Mouse (Mus musculus): ENCODE results near the gene Map3k5. TPM values are rescaled to one million over a fixed set of nuclear protein-coding genes. Genes with fewer than 3 reads are reported as not detected.

Map3k5 gene
- polyA plus RNA-seq, 1 experiment: 2.2 TPM

GRCm38 (mm10) chr10:20064556-20065207 lies 130.4 kb downstream of the Map3k5 start:
- DNase-seq (ENCODE audit: low read depth): no peak
- TF ChIP-seq POLR2A (IDR thresholded peaks at IDR 0.05; ENCODE audit: borderline replicate concordance, extremely low read depth, insufficient read depth, insufficient read length, poor library complexity, severe bottlenecking) (no peak), CTCF (IDR thresholded peaks at IDR 0.05; ENCODE audit: borderline replicate concordance, extremely low read depth, insufficient read depth, insufficient read length) (no peak)

- TF ChIP-seq CTCF (IDR thresholded peaks at IDR 0.05; ENCODE audit: borderline replicate concordance, extremely low read depth, insufficient read depth, insufficient read length): no peak
- no peak for TF ChIP-seq POLR2A (IDR thresholded peaks at IDR 0.05; ENCODE audit: borderline replicate concordance, extremely low read depth, insufficient read depth, insufficient read length, poor library complexity, severe bottlenecking)
- no peak for DNase-seq (ENCODE audit: low read depth)
These were observed 131.9 kb downstream of the Map3k5 start for GRCm38 (mm10) chr10:20066069-20066665.

DNA sequence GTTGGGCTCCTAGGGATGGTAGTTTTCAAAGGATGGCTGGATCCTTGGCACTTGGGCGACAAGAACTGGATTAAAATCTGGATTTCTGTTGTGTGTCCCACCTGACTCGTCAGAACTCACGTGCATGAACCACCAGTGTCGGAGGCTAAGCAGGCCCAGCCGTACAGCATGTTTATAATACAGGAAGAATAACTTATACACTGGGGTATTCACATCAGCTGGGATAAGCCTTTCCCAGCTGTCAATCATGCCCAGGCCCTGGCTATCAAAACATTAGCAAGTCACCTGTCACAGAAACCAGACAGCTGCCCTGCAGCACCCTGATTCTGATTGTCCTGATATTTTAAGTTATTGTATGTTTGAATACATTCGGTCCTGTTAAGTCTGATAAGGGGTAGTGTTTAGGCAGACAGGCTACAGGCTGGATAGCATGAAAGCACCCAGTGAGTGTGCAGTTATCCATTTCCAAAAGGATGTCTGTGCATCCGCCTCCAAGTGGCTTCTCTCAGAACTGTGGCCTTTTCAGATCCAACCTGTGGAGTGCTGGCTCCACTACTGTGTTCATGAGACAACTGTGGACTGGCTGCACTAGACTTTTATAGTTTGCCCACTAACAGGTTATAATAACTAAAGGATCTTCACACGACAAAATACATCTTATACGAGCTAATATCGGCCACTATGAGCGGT lies 135.6 kb downstream of the Map3k5 start:
- DNase-seq (ENCODE audit: low read depth): no peak
- TF ChIP-seq CTCF (IDR thresholded peaks at IDR 0.05; ENCODE audit: borderline replicate concordance, extremely low read depth, insufficient read depth, insufficient read length) (no peak), POLR2A (IDR thresholded peaks at IDR 0.05; ENCODE audit: borderline replicate concordance, extremely low read depth, insufficient read depth, insufficient read length, poor library complexity, severe bottlenecking) (no peak)

DNA sequence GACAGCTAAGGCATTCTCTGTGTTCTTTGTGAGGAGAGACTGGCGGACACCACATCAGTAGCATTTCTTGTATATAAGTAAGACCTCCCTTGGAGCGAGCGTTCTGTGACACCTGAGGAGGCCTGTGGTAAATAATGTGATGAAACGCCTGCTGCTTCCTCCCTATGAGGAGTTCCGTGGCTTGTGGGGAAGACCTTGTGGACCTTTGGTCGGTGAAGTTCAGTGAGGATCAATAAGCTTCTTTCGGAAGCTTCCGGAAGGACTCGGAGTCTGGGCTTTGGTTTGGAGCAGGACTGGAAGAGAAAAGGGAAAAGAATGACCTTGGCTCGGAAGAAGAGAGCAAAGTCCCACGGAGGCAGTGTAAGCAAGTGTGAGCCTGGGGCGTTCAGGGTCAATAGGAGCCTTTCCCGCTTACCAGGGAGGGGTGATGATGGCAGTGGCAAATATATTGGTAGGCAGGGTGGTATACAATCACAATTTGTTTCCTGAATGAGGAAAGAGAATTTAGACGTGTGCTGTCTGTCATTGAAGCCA lies 136.4 kb downstream of the Map3k5 start:
- DNase-seq (ENCODE audit: low read depth): no peak
- TF ChIP-seq POLR2A (IDR thresholded peaks at IDR 0.05; ENCODE audit: borderline replicate concordance, extremely low read depth, insufficient read depth, insufficient read length, poor library complexity, severe bottlenecking) (no peak), CTCF (IDR thresholded peaks at IDR 0.05; ENCODE audit: borderline replicate concordance, extremely low read depth, insufficient read depth, insufficient read length) (no peak)

DNA sequence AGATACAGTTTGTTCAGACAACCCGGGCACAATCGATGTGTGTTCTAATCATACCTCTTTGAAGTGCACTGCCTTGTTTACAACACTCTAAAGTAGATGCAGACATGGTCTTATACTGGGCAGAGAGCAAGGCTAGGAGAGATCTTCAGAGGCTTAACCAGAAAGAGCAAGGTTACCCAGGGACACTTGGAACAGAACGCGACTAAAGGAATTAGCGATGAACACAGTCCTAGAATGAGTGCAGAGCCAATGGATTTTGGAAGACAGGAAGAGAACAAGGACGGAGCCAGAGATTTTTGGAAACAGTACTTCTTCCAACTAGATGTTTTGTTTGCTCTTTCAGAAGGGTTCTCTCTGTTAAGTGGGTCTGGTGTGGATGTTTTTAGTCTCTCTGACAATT lies 137.4 kb downstream of the Map3k5 start:
- no peak for TF ChIP-seq POLR2A (IDR thresholded peaks at IDR 0.05; ENCODE audit: borderline replicate concordance, extremely low read depth, insufficient read depth, insufficient read length, poor library complexity, severe bottlenecking)
- DNase-seq (ENCODE audit: low read depth): no peak

DNA sequence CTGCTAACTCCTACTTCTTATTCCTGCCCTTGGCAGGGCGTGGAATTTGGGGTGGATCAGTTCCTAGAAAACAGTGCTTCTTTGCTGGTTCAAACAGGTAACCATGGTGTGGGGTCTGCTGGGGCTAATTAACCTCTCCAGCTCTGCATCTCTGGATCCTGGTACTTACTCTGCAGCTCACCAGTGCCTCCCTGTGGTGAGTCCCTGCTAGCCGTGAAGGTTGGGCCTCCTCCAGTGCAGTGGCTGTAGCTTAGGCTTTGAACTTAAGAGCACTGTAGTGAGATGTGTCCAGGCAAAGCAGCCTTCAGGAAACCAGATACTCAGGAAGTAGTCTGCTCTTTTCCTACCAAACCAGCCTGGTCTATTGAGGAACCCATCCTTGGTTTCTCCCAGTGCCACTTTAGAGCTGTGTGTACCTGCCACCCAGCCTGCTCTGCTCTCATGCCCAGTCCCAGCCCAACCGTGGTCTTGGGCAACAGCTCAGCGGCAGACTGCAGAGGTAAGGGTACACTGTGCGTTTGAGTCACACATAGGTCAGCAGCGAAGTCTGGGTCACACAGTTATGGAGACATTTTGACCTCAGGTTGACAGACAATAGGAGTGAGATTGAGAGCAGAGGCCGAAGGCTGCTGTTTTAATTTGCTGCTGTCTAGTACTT lies 139.1 kb downstream of the Map3k5 start:
- DNase-seq (ENCODE audit: low read depth): peak; percentile 73
- TF ChIP-seq CTCF (IDR thresholded peaks at IDR 0.05; ENCODE audit: borderline replicate concordance, extremely low read depth, insufficient read depth, insufficient read length): peak; percentile 80
- no peak for TF ChIP-seq POLR2A (IDR thresholded peaks at IDR 0.05; ENCODE audit: borderline replicate concordance, extremely low read depth, insufficient read depth, insufficient read length, poor library complexity, severe bottlenecking)

GRCm38 (mm10) chr10:20076541-20077469 lies 142.5 kb downstream of the Map3k5 start:
- TF ChIP-seq CTCF (IDR thresholded peaks at IDR 0.05; ENCODE audit: borderline replicate concordance, extremely low read depth, insufficient read depth, insufficient read length) (no peak), POLR2A (IDR thresholded peaks at IDR 0.05; ENCODE audit: borderline replicate concordance, extremely low read depth, insufficient read depth, insufficient read length, poor library complexity, severe bottlenecking) (no peak)
- DNase-seq (ENCODE audit: low read depth): no peak

DNA sequence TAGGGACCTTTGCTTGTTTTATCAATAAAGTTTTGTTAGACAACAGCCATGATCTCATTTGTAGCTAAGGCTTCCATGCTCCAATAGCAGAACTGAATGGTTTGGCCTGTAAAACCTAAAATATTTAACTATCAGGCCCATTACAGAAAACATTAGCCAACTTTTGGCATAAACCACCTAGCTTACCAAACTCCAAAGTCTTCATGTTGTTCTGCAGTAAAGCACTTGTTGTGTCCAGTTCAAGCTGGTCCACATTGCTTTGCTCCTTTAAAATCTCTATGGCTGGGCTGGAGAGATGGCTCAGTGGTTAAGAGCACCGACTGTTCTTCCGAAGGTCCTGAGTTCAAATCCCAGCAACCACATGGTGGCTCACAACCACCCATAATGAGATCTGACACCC lies 144.1 kb downstream of the Map3k5 start:
- no peak for TF ChIP-seq CTCF (IDR thresholded peaks at IDR 0.05; ENCODE audit: borderline replicate concordance, extremely low read depth, insufficient read depth, insufficient read length)
- no peak for TF ChIP-seq POLR2A (IDR thresholded peaks at IDR 0.05; ENCODE audit: borderline replicate concordance, extremely low read depth, insufficient read depth, insufficient read length, poor library complexity, severe bottlenecking)

GRCm38 (mm10) chr10:20087841-20088240 lies 153.6 kb downstream of the Map3k5 start:
- TF ChIP-seq CTCF (IDR thresholded peaks at IDR 0.05; ENCODE audit: borderline replicate concordance, extremely low read depth, insufficient read depth, insufficient read length) (no peak), POLR2A (IDR thresholded peaks at IDR 0.05; ENCODE audit: borderline replicate concordance, extremely low read depth, insufficient read depth, insufficient read length, poor library complexity, severe bottlenecking) (no peak)

More for the DNA sequence above, 144.1 kb downstream of the Map3k5 start:
- no peak for DNase-seq (ENCODE audit: low read depth)

GRCm38 (mm10) chr10:20089026-20089425 lies 154.8 kb downstream of the Map3k5 start:
- no peak for TF ChIP-seq POLR2A (IDR thresholded peaks at IDR 0.05; ENCODE audit: borderline replicate concordance, extremely low read depth, insufficient read depth, insufficient read length, poor library complexity, severe bottlenecking)
- TF ChIP-seq CTCF (IDR thresholded peaks at IDR 0.05; ENCODE audit: borderline replicate concordance, extremely low read depth, insufficient read depth, insufficient read length): no peak

More at GRCm38 (mm10) chr10:20087841-20088240, 153.6 kb downstream of the Map3k5 start:
- no peak for DNase-seq (ENCODE audit: low read depth)

More at GRCm38 (mm10) chr10:20089026-20089425, 154.8 kb downstream of the Map3k5 start:
- DNase-seq (ENCODE audit: low read depth): peak; percentile 18
